Mouse (Mus musculus): Measurements from ENCODE around the gene Epb41l4b. TPM values are rescaled to one million over a fixed set of nuclear protein-coding genes. Genes with fewer than 3 reads are reported as not detected.

The Epb41l4b gene
- polyA plus RNA-seq, 1 experiment from 2014 or later = 47.7 TPM

DNA sequence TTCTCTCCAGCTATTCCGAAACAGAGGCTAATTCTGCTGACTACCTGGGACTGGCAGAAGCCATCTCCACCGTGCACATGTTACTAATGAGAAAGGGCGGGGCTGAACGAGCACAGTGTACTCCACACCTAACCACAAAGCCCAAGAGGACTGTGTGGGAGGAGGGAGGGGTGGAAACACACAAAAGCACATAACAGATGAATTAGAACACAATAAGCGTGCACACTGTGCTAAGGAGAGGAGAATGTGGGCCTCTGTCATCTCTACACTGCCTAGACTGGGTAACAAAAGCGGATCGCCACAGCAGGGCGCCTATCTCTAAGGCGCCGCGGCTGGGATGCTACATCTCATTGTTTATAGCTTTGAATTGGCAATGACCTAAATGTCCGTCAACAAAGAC lies 51.9 kb downstream of the Epb41l4b start:
- Histone ChIP-seq H3K4me3 (ENCODE audit: low read depth, low read length) (no peak overlapping the region), H3K4me2 (replicated peaks; ENCODE audit: low read depth) (no peak overlapping the region), H3K9ac (ENCODE audit: low read depth, low read length) (no peak overlapping the region), H3K27ac (ENCODE audit: low read depth, low read length) (no peak overlapping the region), H3K36me3 (ENCODE audit: control insufficient read depth, insufficient read depth) (no peaks in the 10 kb centered on the region; the same call in 1 of the 2 replicates), H3K9me3 (ENCODE audit: control insufficient read depth) (no peaks in the 10 kb centered on the region), H3K4me1 (replicated peaks; ENCODE audit: control insufficient read depth, insufficient read depth, low read length) (no peaks in the 10 kb centered on the region), H3K27me3 (replicated peaks; ENCODE audit: control insufficient read depth, insufficient read depth, low read length) (no peaks in the 10 kb centered on the region)
- 65% methylated on average over 12 of the region's 12 CpGs for WGBS
- TF ChIP-seq CTCF (IDR thresholded peaks at IDR 0.05; ENCODE audit: low read depth) = no peak
- ATAC-seq = 0 out of 2 replicates have a peak, but pooled peaks have one; percentile 13

GRCm38 (mm10) chr4:57088301-57088700 lies 54.9 kb downstream of the Epb41l4b start:
- no peak overlapping the region for H3K4me2 ChIP-seq (replicated peaks; ENCODE audit: low read depth)
- no peak for TF ChIP-seq CTCF (IDR thresholded peaks at IDR 0.05; ENCODE audit: low read depth)
- WGBS = 72% methylated on average over 4 of the region's 4 CpGs

GRCm38 (mm10) chr4:57085750-57086400 lies 57.4 kb downstream of the Epb41l4b start:
- Histone ChIP-seq H3K4me3 (ENCODE audit: low read depth, low read length) (no peak overlapping the region), H3K4me2 (replicated peaks; ENCODE audit: low read depth) (no peak overlapping the region), H3K27me3 (replicated peaks; ENCODE audit: control insufficient read depth, insufficient read depth, low read length) (no peaks in the 10 kb centered on the region), H3K27ac (ENCODE audit: low read depth, low read length) (no peak overlapping the region), H3K9me3 (ENCODE audit: control insufficient read depth) (no peaks in the 10 kb centered on the region), H3K9ac (ENCODE audit: low read depth, low read length) (no peak overlapping the region), H3K4me1 (replicated peaks; ENCODE audit: control insufficient read depth, insufficient read depth, low read length) (no peaks in the 10 kb centered on the region), H3K36me3 (ENCODE audit: control insufficient read depth, insufficient read depth) (0 out of 2 replicates have a peak, but pooled peaks cover 9% of the 10 kb centered on the region)
- TF ChIP-seq CTCF (IDR thresholded peaks at IDR 0.05; ENCODE audit: low read depth) = no peak
- WGBS = 71% methylated on average over 10 of the region's 10 CpGs
- no peak for ATAC-seq

More at GRCm38 (mm10) chr4:57088301-57088700, 54.9 kb downstream of the Epb41l4b start:
- Histone ChIP-seq H3K36me3 (ENCODE audit: control insufficient read depth, insufficient read depth) (no peaks in the 10 kb centered on the region; the same call in 1 of the 2 replicates), H3K27ac (ENCODE audit: low read depth, low read length) (no peak overlapping the region), H3K4me1 (replicated peaks; ENCODE audit: control insufficient read depth, insufficient read depth, low read length) (no peaks in the 10 kb centered on the region), H3K9ac (ENCODE audit: low read depth, low read length) (no peak overlapping the region), H3K9me3 (ENCODE audit: control insufficient read depth) (no peaks in the 10 kb centered on the region), H3K4me3 (ENCODE audit: low read depth, low read length) (no peak overlapping the region), H3K27me3 (replicated peaks; ENCODE audit: control insufficient read depth, insufficient read depth, low read length) (no peaks in the 10 kb centered on the region)
- ATAC-seq = no peak

GRCm38 (mm10) chr4:57083653-57084052 lies 59.6 kb downstream of the Epb41l4b start:
- no peaks in the 10 kb centered on the region for H3K4me1 ChIP-seq (replicated peaks; ENCODE audit: control insufficient read depth, insufficient read depth, low read length)
- H3K4me2 ChIP-seq (replicated peaks; ENCODE audit: low read depth) = no peak overlapping the region
- WGBS = 71% methylated on average over 11 of the region's 11 CpGs
- no peak for ATAC-seq
- no peaks in the 10 kb centered on the region for H3K27me3 ChIP-seq (replicated peaks; ENCODE audit: control insufficient read depth, insufficient read depth, low read length)
- H3K9ac ChIP-seq (ENCODE audit: low read depth, low read length) = no peak overlapping the region
- H3K27ac ChIP-seq (ENCODE audit: low read depth, low read length) = no peak overlapping the region
- no peaks in the 10 kb centered on the region for H3K9me3 ChIP-seq (ENCODE audit: control insufficient read depth)
- H3K36me3 ChIP-seq (ENCODE audit: control insufficient read depth, insufficient read depth) = peaks cover 16% of the 10 kb centered on the region; the same call in 1 of the 2 replicates
- no peak overlapping the region for H3K4me3 ChIP-seq (ENCODE audit: low read depth, low read length)
- TF ChIP-seq CTCF (IDR thresholded peaks at IDR 0.05; ENCODE audit: low read depth) = no peak

DNA sequence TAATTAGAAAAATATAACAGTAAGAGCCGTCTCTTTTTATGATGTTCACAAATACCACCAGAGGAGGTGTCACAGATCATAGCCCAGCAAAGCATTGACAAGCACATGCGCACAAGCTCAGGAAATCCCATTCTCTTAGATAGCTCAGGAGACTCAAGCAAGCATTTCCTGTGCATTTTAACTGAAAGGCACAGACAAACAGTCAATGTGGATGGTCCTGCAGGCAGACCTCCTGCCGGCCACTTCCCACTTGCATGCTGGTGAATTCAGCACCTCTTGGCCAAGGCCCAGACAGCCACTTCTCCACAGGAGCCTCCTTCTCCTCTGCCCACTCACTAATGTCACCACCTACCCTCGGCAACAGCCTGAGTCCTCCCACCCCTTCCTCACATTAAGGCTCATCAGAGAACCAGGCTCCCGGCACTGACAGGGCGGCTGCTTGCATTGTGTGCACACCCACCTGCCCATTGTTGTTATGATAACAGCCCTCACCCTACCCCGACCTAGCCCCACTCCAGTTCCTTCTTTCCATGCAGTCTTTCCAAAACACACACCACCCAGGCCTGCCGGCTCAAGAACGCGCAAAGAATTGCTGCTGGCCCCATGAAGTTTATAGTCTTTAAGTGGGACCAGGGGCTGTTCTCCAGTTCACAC lies 60.3 kb downstream of the Epb41l4b start:
- Histone ChIP-seq H3K36me3 (ENCODE audit: control insufficient read depth, insufficient read depth) (peaks cover 16% of the 10 kb centered on the region; the same call in 1 of the 2 replicates), H3K27me3 (replicated peaks; ENCODE audit: control insufficient read depth, insufficient read depth, low read length) (no peaks in the 10 kb centered on the region), H3K4me3 (ENCODE audit: low read depth, low read length) (no peak overlapping the region), H3K4me2 (replicated peaks; ENCODE audit: low read depth) (no peak overlapping the region), H3K27ac (ENCODE audit: low read depth, low read length) (no peak overlapping the region), H3K4me1 (replicated peaks; ENCODE audit: control insufficient read depth, insufficient read depth, low read length) (no peaks in the 10 kb centered on the region), H3K9me3 (ENCODE audit: control insufficient read depth) (no peaks in the 10 kb centered on the region), H3K9ac (ENCODE audit: low read depth, low read length) (no peak overlapping the region)
- TF ChIP-seq CTCF (IDR thresholded peaks at IDR 0.05; ENCODE audit: low read depth) = no peak
- ATAC-seq = no peak
- WGBS = 62% methylated on average over 10 of the region's 10 CpGs

DNA sequence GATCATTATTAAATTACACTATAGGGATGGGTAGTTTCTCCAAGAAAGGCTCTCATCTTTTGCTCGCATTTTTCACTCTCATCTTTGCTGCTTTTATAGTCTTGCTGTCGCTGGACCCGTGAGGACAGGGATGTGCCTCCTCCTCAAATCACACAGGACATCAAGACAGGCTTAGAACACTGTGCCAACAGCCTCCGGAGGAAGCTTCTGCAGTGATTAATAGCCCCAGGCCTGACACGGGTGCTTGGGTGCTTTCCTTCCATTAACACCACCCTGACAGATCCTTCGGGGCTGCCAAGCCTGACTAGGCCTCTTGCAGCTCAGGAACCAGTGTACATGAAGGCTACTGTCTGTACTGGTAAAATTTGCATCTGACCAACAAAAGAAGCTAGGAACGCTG lies 61.8 kb downstream of the Epb41l4b start:
- no peak overlapping the region for H3K4me3 ChIP-seq (ENCODE audit: low read depth, low read length)
- no peak overlapping the region for H3K27ac ChIP-seq (ENCODE audit: low read depth, low read length)
- H3K9me3 ChIP-seq (ENCODE audit: control insufficient read depth) = no peaks in the 10 kb centered on the region
- ATAC-seq = no peak
- H3K27me3 ChIP-seq (replicated peaks; ENCODE audit: control insufficient read depth, insufficient read depth, low read length) = no peaks in the 10 kb centered on the region
- WGBS = 68% methylated on average over 7 of the region's 7 CpGs
- H3K36me3 ChIP-seq (ENCODE audit: control insufficient read depth, insufficient read depth) = peaks cover 16% of the 10 kb centered on the region; the same call in 1 of the 2 replicates
- H3K4me1 ChIP-seq (replicated peaks; ENCODE audit: control insufficient read depth, insufficient read depth, low read length) = no peaks in the 10 kb centered on the region
- H3K9ac ChIP-seq (ENCODE audit: low read depth, low read length) = no peak overlapping the region
- no peak for TF ChIP-seq CTCF (IDR thresholded peaks at IDR 0.05; ENCODE audit: low read depth)
- no peak overlapping the region for H3K4me2 ChIP-seq (replicated peaks; ENCODE audit: low read depth)

Measured in intestine, postnatal 0 days (tissue).